Mouse (Mus musculus) stomach, embryonic 15.5 days (tissue): ENCODE data around the gene Lcat. TPM values are rescaled to one million over a fixed set of nuclear protein-coding genes. Genes with fewer than 3 reads are reported as not detected.

Source experiments
- ATAC-seq: fragments of 200-750 bp; cut with Nextera tagmentation; 2 replicates; pipeline ENCODE4 v1.8.0; 2017; ENCODE audit warnings: low read depth, moderate number of reproducible peaks, moderate TSS enrichment; ENCODE audit not compliant: insufficient read depth, low FRiP score
- H3K27ac ChIP-seq: fragments of 300-500 bp; sonication (generic); 2 replicates; pipeline ENCODE4 v1.5.1; 2015; ENCODE audit warnings: mild to moderate bottlenecking, inconsistent platforms
- H3K27me3 ChIP-seq: fragments of 300-500 bp; sonication (generic); replicated peaks from 2 replicates; pipeline ENCODE4 v1.6.1; 2015; ENCODE audit warnings: inconsistent platforms
- H3K36me3 ChIP-seq: fragments of 300-500 bp; sonication (generic); 2 replicates; pipeline ENCODE4 v1.6.1; 2015; ENCODE audit warnings: inconsistent platforms
- H3K4me1 ChIP-seq: fragments of 300-500 bp; sonication (generic); 2 replicates; pipeline ENCODE4 v1.6.1; 2015; ENCODE audit warnings: inconsistent platforms
- H3K4me2 ChIP-seq: fragments of 300-500 bp; sonication (generic); 2 replicates; pipeline ENCODE4 v1.6.1; 2015; ENCODE audit warnings: mild to moderate bottlenecking, inconsistent platforms
- H3K4me3 ChIP-seq: fragments of 300-500 bp; sonication (generic); replicated peaks from 2 replicates; pipeline ENCODE4 v1.5.1; 2015; ENCODE audit warnings: inconsistent platforms
- H3K9ac ChIP-seq: fragments of 300-500 bp; sonication (generic); 2 replicates; pipeline ENCODE4 v1.6.1; 2015; ENCODE audit warnings: inconsistent platforms
- H3K9me3 ChIP-seq: fragments of 300-500 bp; sonication (generic); 2 replicates; pipeline ENCODE4 v1.6.1; 2016; ENCODE audit warnings: inconsistent platforms
- WGBS: fragments of 180-500 bp; shearing (Covaris S2); methylation state at CpG from one replicate; pipeline ENCODE4 v1.1.7; 2015; 5-methylcytosine and 5-hydroxymethylcytosine counted together
- polyA plus RNA-seq: library from polyadenylated mRNA; unstranded; fragments of >200 nt; fragmentation: Nextera tagmentation; extraction: Ambion mirVana; gene quantifications from 2 replicates; pipeline ENCODE4 v1.2.1, GENCODE M21; 2015

The Lcat gene
- polyA plus RNA-seq, 1 experiment from 2014 or later, result 5.8 TPM

DNA sequence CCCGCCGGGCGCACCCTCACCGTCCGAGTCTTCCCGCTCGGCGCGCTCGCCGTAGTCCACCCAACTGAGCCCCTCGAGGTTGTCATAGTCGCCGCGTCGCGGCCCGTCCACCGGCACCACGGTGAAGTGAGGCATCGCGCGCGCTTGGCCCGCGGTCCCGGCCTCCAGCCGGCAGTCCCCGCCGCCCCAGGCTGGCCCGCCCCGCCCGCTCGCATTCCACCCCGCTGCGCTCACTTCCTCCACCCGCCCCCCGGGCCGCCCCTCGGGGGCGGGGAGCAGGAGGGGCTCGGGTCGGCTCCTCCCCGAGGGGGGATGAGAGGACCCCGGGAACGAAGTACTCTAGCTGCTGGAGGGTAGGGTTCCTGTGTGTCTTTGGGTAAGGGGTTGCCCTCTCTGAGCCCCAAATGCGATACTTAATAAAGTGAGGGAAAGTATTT, 22.7 kb upstream of the Lcat start, which contains the start of gene Slc12a4:
TSS of gene Slc12a4 (minus strand) at position 193 of the 437 bp plus-strand sequence.
- H3K4me2 ChIP-seq, result peak within 1 kb of the TSS; percentile 69
- no peaks in the 10 kb centered on the region for H3K9me3 ChIP-seq
- peak within 1 kb of the TSS; percentile 80 for H3K9ac ChIP-seq
- no peaks in the 10 kb centered on the region for H3K27me3 ChIP-seq
- peak within 1 kb of the TSS; percentile 72 for H3K4me3 ChIP-seq
- no peaks in the 10 kb centered on the region for H3K36me3 ChIP-seq
- H3K27ac ChIP-seq, result peak within 1 kb of the TSS; percentile 94
- under 1% methylated on average over 44 of the region's 47 CpGs for WGBS
- ATAC-seq, result peak; percentile 86
- H3K4me1 ChIP-seq, result peaks cover 24% of the 10 kb centered on the region

DNA sequence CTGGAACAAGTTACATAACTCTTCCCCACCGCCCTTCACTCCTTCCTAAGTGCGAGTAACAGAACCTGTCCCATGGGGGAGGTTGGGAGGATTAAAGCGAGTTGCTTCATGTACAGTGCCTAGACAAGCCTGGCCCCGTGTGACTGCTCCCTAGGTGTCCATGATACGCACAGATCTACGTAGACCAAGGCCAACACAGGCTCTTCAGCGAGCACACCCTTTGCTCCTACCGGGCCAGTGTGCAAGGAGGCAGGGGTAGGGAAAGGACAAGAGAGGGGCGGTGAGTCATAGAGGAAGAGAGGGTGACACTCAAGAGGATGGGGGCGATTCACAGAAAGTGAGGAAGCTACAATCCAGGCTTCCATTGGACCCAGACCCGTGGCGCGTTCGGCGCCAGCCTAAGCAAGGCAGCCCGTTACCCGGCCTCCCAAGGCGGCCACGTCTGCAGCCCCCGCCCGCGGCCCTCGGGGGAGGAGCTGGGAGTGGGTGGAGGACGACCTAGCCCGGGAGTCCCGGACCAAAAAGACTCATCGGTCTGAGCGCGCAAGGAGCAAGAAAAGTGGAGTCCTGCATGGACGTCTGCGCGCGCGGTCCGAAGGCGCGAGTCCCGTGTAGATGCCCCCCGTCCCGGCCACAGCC, 22.2 kb upstream of the Lcat start:
- H3K9me3 ChIP-seq, result no peaks in the 10 kb centered on the region
- peak; percentile 48 for ATAC-seq
- peak overlapping the region; percentile 72 for H3K4me3 ChIP-seq
- no peaks in the 10 kb centered on the region for H3K36me3 ChIP-seq
- H3K4me1 ChIP-seq, result peaks cover 24% of the 10 kb centered on the region
- WGBS, result 2% methylated on average over 40 of the region's 40 CpGs
- peak overlapping the region; percentile 80 for H3K9ac ChIP-seq
- peak overlapping the region; percentile 69 for H3K4me2 ChIP-seq
- peak overlapping the region; percentile 94 for H3K27ac ChIP-seq
- H3K27me3 ChIP-seq, result no peaks in the 10 kb centered on the region

DNA sequence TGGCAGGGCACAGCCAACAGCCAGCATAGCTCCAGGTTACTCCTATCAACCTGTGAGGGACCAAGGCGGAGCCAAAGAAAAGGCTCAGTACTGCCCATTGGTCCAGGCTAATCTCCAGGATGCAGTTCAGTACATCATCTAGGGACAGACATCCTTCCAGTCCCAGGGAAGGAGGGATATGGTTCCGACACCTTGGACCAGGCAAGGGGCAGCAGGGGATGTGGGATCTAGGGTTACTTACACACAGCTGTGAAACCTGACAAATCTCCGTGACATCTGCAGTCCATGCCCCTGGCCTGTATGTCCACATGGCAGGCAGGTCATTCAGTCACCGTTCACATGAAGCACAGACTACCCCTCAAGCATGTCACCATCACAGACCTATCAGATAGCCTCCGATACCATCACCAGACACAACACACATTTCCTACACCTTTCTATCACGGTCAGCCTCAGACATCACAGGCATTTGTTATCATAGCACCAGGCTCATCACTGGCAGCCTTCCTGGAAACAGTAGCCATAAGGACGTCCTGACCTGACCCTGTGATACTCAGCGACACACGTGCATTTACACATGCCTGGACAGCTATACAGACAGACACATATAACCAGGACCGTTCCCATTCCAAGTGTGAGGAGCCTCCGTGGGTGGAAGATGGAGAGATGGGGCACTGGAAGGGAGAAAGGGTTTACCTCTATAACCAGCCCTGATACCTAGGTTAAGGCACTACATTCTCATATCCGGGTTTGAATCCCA, 21.5 kb upstream of the Lcat start:
- H3K9ac ChIP-seq, result no peak overlapping the region; the same call in 1 of the 2 replicates
- H3K9me3 ChIP-seq, result no peaks in the 10 kb centered on the region
- peak overlapping the region; percentile 72 for H3K4me3 ChIP-seq
- H3K36me3 ChIP-seq, result 0 out of 2 replicates have a peak, but pooled peaks cover 3% of the 10 kb centered on the region
- H3K27ac ChIP-seq, result peak overlapping the region; percentile 94; the same call in 1 of the 2 replicates
- H3K27me3 ChIP-seq, result no peaks in the 10 kb centered on the region
- no peak for ATAC-seq
- H3K4me1 ChIP-seq, result peaks cover 24% of the 10 kb centered on the region
- H3K4me2 ChIP-seq, result peak overlapping the region; percentile 69
- WGBS, result 55% methylated on average over 12 of the region's 12 CpGs

DNA sequence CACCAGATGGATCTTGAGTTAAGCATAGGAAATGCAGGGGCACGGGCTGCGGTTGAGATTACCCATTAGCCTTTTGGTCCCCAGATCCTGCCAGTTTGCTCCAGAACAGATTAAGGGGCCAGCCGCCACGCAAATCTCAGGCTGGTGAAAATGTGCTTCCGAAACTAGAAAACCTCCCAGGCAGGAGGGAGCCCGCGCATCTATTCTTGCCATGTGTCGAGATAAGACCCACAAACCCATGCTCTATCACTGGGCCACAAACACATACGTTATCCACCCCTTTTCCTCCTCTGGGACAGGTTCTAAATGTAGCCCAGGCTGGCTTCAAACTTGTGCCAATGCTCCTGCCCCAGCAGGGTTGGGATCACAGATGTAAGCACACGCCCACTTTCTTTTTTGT, 18.4 kb upstream of the Lcat start:
- no peak overlapping the region for H3K27ac ChIP-seq
- WGBS, result 78% methylated on average over 10 of the region's 10 CpGs

DNA sequence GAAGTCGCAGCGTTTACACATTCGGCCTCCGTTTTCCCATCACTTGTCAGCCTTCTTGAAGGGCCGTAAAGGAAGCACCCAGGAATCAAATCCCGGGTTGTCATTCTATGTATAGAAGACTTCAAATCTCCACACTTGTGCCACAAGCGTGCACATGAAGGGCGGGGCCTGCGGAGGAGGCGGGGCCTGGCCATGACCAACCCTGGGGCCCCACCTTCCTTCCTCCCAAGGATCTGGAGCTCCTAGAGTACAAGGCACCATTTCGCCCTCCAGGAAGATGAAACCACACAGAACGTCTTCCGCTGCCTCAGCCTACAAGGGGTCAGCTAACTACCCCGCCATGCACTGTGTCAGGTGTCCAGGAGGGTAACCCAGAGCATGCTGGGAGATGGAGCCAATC, 17.9 kb upstream of the Lcat start:
- no peak for ATAC-seq
- H3K27me3 ChIP-seq, result no peaks in the 10 kb centered on the region
- no peak overlapping the region for H3K4me2 ChIP-seq
- WGBS, result 77% methylated on average over 14 of the region's 14 CpGs
- H3K9me3 ChIP-seq, result no peaks in the 10 kb centered on the region
- H3K4me3 ChIP-seq, result no peak overlapping the region
- H3K36me3 ChIP-seq, result 0 out of 2 replicates have a peak, but pooled peaks cover 3% of the 10 kb centered on the region
- H3K9ac ChIP-seq, result no peak overlapping the region
- H3K27ac ChIP-seq, result no peak overlapping the region
- peaks cover 21% of the 10 kb centered on the region for H3K4me1 ChIP-seq

More for the DNA sequence above, 18.4 kb upstream of the Lcat start:
- no peak overlapping the region for H3K4me2 ChIP-seq
- no peak overlapping the region for H3K4me3 ChIP-seq
- H3K9me3 ChIP-seq, result no peaks in the 10 kb centered on the region
- peaks cover 23% of the 10 kb centered on the region for H3K4me1 ChIP-seq
- no peaks in the 10 kb centered on the region for H3K27me3 ChIP-seq
- H3K9ac ChIP-seq, result no peak overlapping the region
- H3K36me3 ChIP-seq, result 0 out of 2 replicates have a peak, but pooled peaks cover 3% of the 10 kb centered on the region
- no peak for ATAC-seq

DNA sequence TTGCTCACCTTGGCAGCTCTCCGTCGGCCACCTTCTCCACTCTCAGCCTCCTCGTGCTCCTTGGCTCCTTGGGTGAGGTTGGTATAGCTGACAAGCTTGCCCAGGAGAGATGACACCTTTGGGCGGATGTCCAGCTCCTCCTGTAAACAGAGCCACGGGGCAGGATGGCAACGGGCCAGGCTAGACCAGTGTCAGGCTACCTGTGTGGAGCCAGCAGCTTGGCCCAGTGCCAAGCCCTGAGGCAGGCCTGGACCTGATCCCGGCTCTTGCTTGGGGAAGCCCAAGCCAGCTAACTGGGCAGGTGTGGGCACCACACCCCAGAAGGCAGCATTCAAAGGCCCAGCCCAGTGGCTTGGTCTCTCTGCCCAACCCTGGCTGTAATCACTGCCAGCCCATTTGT, 16.2 kb upstream of the Lcat start:
- H3K9ac ChIP-seq, result no peak overlapping the region
- no peak overlapping the region for H3K4me2 ChIP-seq
- no peak overlapping the region for H3K4me3 ChIP-seq
- ATAC-seq, result peak; percentile 32; the same call in 1 of the 2 replicates
- WGBS, result 68% methylated on average over 7 of the region's 7 CpGs
- no peaks in the 10 kb centered on the region for H3K9me3 ChIP-seq
- peaks cover 11% of the 10 kb centered on the region for H3K36me3 ChIP-seq
- H3K27ac ChIP-seq, result no peak overlapping the region
- peaks cover 15% of the 10 kb centered on the region for H3K4me1 ChIP-seq
- no peaks in the 10 kb centered on the region for H3K27me3 ChIP-seq

DNA sequence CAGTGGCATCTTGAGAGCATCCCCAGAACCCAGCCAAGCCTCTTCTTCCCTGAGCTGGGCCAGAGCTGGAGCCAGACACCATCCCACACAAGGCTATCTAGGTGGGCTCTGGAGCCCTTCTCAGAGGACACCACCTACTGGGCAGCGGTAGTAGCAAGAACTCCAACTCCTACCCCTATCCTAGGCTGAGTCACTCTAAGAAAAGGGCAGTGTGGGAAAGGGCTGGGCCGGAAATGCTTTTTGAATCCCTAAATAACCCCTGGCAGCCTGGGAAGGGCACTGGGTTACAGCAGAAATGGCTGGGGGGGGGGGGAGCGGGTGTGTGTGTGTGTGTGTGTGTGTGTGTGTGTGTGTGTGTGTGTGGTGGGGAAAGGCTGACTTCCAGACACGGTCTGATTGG, 14.6 kb upstream of the Lcat start:
- Histone ChIP-seq H3K4me1 (peaks cover 9% of the 10 kb centered on the region; the same call in 1 of the 2 replicates), H3K9ac (no peak overlapping the region), H3K27ac (no peak overlapping the region), H3K9me3 (no peaks in the 10 kb centered on the region), H3K4me2 (no peak overlapping the region), H3K36me3 (peaks cover 11% of the 10 kb centered on the region), H3K27me3 (no peaks in the 10 kb centered on the region), H3K4me3 (no peak overlapping the region)
- ATAC-seq, result no peak
- WGBS, result 63% methylated on average over 2 of the region's 4 CpGs

DNA sequence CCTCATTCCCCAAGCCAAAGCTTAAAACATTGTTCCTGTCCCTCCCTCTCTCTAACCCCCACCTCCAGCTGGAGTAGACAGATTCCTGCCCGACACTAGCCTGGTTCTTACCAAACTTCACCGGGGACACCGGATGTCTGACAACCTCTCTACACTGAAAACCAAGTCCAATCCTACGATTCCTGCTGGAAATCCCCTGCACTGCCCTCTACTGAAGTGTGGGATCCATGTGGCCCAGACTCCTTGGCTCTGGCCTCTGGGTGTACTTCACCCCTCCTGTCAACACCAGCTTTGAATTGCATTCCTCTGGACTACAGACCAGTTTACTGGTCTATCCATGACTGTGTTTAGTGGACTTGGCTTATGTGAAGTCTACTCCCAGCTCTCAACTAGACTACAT, 13.4 kb upstream of the Lcat start:
- Histone ChIP-seq H3K36me3 (peaks cover 16% of the 10 kb centered on the region), H3K27ac (no peak overlapping the region), H3K4me2 (no peak overlapping the region), H3K4me3 (no peak overlapping the region), H3K9me3 (no peaks in the 10 kb centered on the region), H3K9ac (no peak overlapping the region), H3K27me3 (no peaks in the 10 kb centered on the region), H3K4me1 (peaks cover 8% of the 10 kb centered on the region; the same call in 1 of the 2 replicates)
- WGBS, result 81% methylated on average over 4 of the region's 4 CpGs
- no peak for ATAC-seq

DNA sequence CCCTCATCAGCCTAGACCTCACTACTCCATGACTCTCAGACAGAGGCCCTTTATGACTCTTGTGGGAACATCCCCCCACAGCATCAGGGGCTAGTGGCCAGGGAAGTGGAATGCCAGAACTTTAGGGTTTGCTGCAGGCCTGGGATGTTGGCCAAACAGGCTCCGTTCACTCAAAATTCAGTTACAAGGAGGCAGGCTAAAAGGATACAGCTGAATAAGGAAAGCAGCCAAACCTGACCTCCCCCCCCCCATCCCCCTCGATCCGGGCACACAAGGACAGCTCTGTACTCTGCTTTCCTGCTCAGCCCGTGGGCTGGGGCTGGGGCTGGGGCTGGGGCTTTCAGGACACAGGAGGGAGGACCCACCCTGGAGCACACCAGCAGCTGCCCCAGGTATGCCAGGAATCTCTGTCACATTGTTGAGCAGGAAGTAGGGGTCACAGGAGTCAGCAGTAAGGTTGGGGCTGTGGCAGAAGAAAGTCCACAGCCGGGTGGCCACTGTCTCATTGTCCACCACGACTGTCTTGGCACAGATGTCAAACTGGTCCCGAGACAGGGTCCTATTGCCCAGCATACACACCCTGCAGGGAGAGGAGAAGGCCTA, 8.0 kb upstream of the Lcat start:
- ATAC-seq, result peak; percentile 59
- WGBS, result 37% methylated on average over 7 of the region's 7 CpGs
- H3K4me1 ChIP-seq, result 0 out of 2 replicates have a peak, but pooled peaks cover 10% of the 10 kb centered on the region
- H3K9ac ChIP-seq, result no peak overlapping the region
- H3K27ac ChIP-seq, result no peak overlapping the region
- no peak overlapping the region for H3K4me2 ChIP-seq
- no peaks in the 10 kb centered on the region for H3K9me3 ChIP-seq
- H3K27me3 ChIP-seq, result no peaks in the 10 kb centered on the region
- H3K36me3 ChIP-seq, result peaks cover 45% of the 10 kb centered on the region
- no peak overlapping the region for H3K4me3 ChIP-seq

DNA sequence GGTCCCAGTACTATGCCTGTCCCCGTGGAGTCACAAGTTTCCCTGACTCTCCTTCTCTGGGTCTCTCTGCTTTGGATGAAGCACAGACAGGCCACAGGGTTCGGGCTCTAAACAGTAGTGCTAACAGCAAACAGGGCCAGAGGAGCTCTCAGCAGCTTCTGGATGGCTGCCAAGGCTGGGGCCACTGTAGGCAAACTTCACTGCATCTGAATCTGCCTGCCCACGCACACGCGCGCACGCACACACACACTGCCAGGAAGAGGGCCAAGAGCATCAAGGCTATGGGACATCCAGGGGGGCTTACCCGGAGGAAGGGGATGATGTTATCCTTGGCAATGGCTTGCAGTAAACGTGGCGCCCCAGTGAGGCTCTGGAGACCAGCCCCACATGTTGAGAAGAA, 6.2 kb upstream of the Lcat start:
- no peaks in the 10 kb centered on the region for H3K9me3 ChIP-seq
- no peak overlapping the region for H3K27ac ChIP-seq
- H3K4me1 ChIP-seq, result 0 out of 2 replicates have a peak, but pooled peaks cover 10% of the 10 kb centered on the region
- no peak overlapping the region for H3K4me3 ChIP-seq
- WGBS, result 46% methylated on average over 10 of the region's 10 CpGs
- no peak overlapping the region for H3K4me2 ChIP-seq
- no peak overlapping the region for H3K9ac ChIP-seq
- ATAC-seq, result peak; percentile 19; the same call in 1 of the 2 replicates
- H3K36me3 ChIP-seq, result peaks cover 49% of the 10 kb centered on the region
- no peaks in the 10 kb centered on the region for H3K27me3 ChIP-seq

DNA sequence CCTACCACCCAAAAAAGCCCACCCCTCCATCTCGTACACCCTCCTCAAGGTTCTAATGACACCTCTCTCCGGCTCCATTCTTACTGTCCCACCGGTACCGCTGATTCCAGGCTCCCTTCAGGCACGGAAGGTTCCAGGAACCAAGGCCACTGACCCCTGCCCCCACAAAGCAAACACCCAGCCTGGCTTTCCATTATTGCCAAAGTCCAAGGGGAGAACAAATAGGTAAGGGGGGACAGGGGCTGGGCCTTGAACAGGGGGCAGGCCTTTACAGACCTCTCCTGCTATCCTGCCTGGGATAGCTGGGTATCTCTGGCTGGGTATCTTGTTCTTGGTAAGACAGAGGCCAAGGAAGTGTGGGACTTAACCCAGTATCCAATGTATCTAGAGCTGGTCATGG, 640 bp downstream of the Lcat start:
- Histone ChIP-seq H3K4me3 (no peak overlapping the region), H3K4me2 (no peak overlapping the region), H3K9ac (no peak overlapping the region), H3K27me3 (no peaks in the 10 kb centered on the region), H3K36me3 (peaks cover 44% of the 10 kb centered on the region), H3K9me3 (no peaks in the 10 kb centered on the region), H3K27ac (no peak overlapping the region), H3K4me1 (peaks cover 8% of the 10 kb centered on the region)
- 94% methylated on average over 5 of the region's 5 CpGs for WGBS
- ATAC-seq, result no peak

DNA sequence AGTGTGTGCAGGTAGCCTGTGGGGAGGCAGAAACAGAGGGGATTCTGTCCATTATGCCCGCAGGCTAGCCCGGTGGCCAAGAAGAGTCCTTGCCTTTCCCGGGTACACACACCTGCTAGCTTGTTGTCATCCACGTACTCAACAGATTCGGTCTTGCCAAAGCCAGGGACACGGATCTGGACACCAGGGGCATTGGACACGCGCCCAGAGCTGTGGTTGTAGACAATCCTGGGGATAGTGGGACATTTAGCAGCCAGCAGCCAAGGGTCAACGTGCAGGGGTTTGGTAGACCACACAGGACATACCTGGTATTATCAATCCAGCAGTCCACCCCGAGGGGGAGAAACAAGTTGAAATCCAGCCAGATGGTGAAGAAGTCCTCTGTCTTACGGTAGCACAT, 1.2 kb downstream of the Lcat start:
- H3K4me2 ChIP-seq, result no peak overlapping the region
- H3K27ac ChIP-seq, result no peak overlapping the region
- 92% methylated on average over 11 of the region's 11 CpGs for WGBS
- peaks cover 40% of the 10 kb centered on the region for H3K36me3 ChIP-seq
- peaks cover 8% of the 10 kb centered on the region for H3K4me1 ChIP-seq
- H3K27me3 ChIP-seq, result no peaks in the 10 kb centered on the region
- no peak for ATAC-seq
- H3K4me3 ChIP-seq, result no peak overlapping the region
- no peak overlapping the region for H3K9ac ChIP-seq
- no peaks in the 10 kb centered on the region for H3K9me3 ChIP-seq
